Mouse (Mus musculus): ENCODE results near the gene Pknox2. TPM values are rescaled to one million over a fixed set of nuclear protein-coding genes. Genes with fewer than 3 reads are reported as not detected.

Pknox2 gene
- total and polyA plus RNA-seq, 2 experiments from 2014 or later = 26.1 to 27.9 TPM

DNA sequence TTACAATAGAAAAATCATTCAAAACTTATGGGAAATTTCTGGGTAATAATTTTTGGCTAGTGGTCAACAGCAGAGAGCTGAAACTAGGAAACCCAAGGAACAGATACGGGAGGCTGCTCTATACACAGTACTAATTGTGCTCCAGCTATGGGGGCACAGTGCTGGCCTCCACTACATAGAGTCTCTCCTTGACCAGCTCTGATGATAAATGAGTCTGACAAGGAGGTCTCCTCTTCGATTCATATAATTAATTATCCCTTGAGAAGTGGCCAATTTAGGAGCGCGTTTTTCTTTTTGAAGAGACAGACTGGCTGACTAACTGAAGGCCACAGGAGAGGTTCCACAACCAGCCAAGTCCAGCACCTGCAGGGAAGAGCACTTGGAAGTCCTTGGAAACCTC lies 71.3 kb downstream of the Pknox2 start:
- no peaks in the 10 kb centered on the region for H3K27me3 ChIP-seq (ENCODE audit: insufficient read depth, low read length)
- H3K4me2 ChIP-seq (ENCODE audit: low read depth) = no peak overlapping the region
- DNase-seq (no peak), ATAC-seq (no peak)
- no peaks in the 10 kb centered on the region for H3K36me3 ChIP-seq (ENCODE audit: insufficient read depth)
- no peak overlapping the region for H3K27ac ChIP-seq (ENCODE audit: low read depth, low read length)
- TF ChIP-seq CTCF (IDR thresholded peaks at IDR 0.05; ENCODE audit: low read depth) = no peak
- peaks cover 18% of the 10 kb centered on the region for H3K4me1 ChIP-seq (ENCODE audit: insufficient read depth)
- no peak overlapping the region for H3K9ac ChIP-seq
- 36% methylated on average over 4 of the region's 4 CpGs for WGBS
- H3K4me3 ChIP-seq (ENCODE audit: low read depth, low read length) = no peak overlapping the region
- H3K9me3 ChIP-seq (ENCODE audit: low read length) = no peaks in the 10 kb centered on the region

DNA sequence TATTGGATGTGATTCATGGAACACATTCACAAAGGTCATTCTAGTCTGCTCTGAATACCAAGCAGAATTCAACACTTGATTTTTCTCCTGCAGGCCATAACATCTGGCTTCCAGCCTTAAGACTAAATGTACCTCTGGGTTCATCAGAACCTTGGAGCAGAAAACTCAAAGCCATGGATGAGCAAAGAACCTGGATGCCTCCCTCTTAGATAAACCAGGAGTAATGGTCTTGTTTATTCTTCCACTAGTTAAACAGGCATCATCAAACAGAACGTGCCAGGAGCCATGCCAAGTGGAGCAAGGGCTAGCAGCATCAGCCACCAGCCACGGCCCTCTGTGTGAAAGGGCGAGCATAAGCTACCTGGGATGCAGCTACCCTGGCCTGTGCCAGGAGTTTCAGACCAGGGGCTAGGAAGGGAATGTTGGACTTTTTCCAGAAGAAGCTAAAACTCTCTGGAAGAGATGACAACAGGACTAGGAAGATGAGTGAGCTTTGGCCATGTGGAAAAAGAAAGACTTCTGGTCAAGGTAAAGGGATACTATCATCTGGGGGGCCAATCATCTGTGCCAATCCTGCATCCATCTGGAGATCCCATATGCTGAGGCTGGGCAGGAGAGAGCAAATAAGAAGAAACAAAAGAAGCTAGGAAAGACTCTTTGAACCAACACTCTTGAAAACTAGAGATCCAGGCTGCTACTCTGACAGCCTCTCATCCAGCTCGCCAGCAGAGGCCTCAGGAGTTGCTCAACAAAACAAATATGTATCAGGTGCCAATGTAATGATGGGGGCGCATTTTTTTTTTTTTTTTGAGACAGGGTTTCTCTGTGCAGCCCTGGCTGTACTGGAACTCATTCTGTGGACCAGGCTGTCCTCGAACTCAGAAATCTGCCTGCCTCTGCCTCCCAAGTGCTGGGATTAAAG lies 77.6 kb downstream of the Pknox2 start:
- H3K4me3 ChIP-seq (ENCODE audit: low read depth, low read length) = no peak overlapping the region
- DNase-seq (no peak), ATAC-seq (no peak)
- TF ChIP-seq CTCF (IDR thresholded peaks at IDR 0.05; ENCODE audit: low read depth) = no peak
- WGBS = 83% methylated on average over 6 of the region's 6 CpGs
- no peaks in the 10 kb centered on the region for H3K9me3 ChIP-seq (ENCODE audit: low read length)
- no peak overlapping the region for H3K27ac ChIP-seq (ENCODE audit: low read depth, low read length)
- H3K4me2 ChIP-seq (ENCODE audit: low read depth) = no peak overlapping the region
- no peak overlapping the region for H3K9ac ChIP-seq
- no peaks in the 10 kb centered on the region; the same call in 1 of the 2 replicates for H3K36me3 ChIP-seq (ENCODE audit: insufficient read depth)
- H3K4me1 ChIP-seq (ENCODE audit: insufficient read depth) = peaks cover 6% of the 10 kb centered on the region
- no peaks in the 10 kb centered on the region for H3K27me3 ChIP-seq (ENCODE audit: insufficient read depth, low read length)

DNA sequence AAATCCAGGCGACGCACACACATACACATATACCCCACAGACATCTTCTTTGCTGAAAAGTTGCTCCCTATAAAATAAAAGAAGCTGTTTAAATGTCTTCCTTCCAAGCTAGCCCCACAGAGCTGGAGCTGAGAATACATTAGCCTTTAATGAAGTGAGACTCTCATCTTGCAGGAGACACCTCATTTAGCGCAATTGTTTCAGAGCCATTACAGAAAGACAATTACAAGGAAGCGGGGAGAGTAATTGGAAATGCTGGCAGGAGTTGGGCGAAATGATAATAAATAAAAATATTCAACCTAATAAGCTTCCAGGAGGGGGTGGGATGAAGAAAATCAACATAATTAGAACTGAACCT lies 79.8 kb downstream of the Pknox2 start:
- WGBS = 33% methylated on average over 5 of the region's 5 CpGs
- H3K27me3 ChIP-seq (ENCODE audit: insufficient read depth, low read length) = no peaks in the 10 kb centered on the region
- no peak for TF ChIP-seq CTCF (IDR thresholded peaks at IDR 0.05; ENCODE audit: low read depth)
- no peaks in the 10 kb centered on the region; the same call in 1 of the 2 replicates for H3K36me3 ChIP-seq (ENCODE audit: insufficient read depth)
- no peaks in the 10 kb centered on the region for H3K9me3 ChIP-seq (ENCODE audit: low read length)
- H3K4me2 ChIP-seq (ENCODE audit: low read depth) = no peak overlapping the region
- H3K4me1 ChIP-seq (ENCODE audit: insufficient read depth) = peaks cover 6% of the 10 kb centered on the region
- no peak for DNase-seq
- no peak overlapping the region for H3K9ac ChIP-seq
- no peak overlapping the region for H3K4me3 ChIP-seq (ENCODE audit: low read depth, low read length)
- H3K27ac ChIP-seq (ENCODE audit: low read depth, low read length) = no peak overlapping the region
- no peak for ATAC-seq

DNA sequence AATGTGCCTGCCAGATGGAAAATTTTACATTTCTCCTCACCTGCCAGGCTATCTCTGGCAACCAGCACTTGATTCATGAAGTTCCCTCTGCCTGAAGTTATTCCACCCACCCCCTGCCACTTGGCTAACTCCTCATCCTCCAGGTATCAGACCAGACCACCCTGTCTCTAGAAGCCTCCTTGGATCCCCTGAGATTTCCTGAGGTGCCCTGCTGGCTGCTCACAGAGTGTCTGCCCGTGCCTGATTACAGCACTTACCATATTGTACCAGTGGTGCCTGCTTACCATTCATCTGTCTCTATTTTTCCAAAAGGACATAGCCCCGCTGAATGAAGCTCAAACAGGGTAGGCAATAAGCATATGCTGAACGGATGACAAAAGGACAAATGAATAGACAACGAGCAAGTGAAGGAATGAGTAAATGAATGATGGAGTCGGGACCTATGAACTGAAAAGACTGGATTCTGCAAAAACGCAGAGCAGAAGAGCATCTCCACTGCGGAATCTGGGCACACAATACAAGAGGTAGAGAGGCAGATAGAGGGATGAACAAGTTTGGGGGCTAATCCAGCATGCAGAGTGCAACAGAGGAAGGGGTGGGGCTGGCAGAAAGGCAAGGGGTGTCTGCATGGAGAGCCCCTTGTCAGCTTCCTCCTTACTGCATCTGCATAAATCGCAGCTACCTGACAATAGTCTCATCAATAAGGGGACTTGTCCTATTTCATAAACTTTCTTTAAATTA lies 80.3 kb downstream of the Pknox2 start:
- no peak overlapping the region for H3K4me3 ChIP-seq (ENCODE audit: low read depth, low read length)
- no peaks in the 10 kb centered on the region for H3K9me3 ChIP-seq (ENCODE audit: low read length)
- no peak overlapping the region for H3K4me2 ChIP-seq (ENCODE audit: low read depth)
- H3K36me3 ChIP-seq (ENCODE audit: insufficient read depth) = no peaks in the 10 kb centered on the region; the same call in 1 of the 2 replicates
- no peak for DNase-seq
- 33% methylated on average over 8 of the region's 8 CpGs for WGBS
- peaks cover 6% of the 10 kb centered on the region for H3K4me1 ChIP-seq (ENCODE audit: insufficient read depth)
- no peak overlapping the region for H3K9ac ChIP-seq
- ATAC-seq = peak; percentile 36
- no peaks in the 10 kb centered on the region for H3K27me3 ChIP-seq (ENCODE audit: insufficient read depth, low read length)
- H3K27ac ChIP-seq (ENCODE audit: low read depth, low read length) = 0 out of 2 replicates have a peak overlapping the region, but pooled peaks have one; percentile 15
- TF ChIP-seq CTCF (IDR thresholded peaks at IDR 0.05; ENCODE audit: low read depth) = no peak

DNA sequence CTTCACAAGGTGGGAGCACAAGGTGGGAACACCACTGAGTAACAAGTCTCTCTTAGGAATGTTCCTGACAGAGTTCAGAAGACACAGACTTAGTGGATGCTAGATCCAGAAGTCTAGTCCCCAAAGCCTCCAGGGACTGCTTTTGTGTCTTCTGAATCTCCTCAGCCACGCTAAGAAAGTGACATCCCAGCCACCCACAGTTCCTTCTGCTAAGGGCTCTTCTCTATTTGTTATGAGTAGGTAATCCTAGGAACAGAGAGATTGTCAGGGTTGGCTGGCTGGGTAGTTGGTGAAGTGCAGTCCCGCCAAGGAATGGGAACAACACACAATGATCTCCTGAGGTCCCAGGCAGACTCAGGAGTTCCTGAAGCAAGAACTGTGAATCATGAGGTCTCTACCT lies 85.6 kb downstream of the Pknox2 start:
- WGBS = 70% methylated on average over 2 of the region's 2 CpGs
- ATAC-seq (no peak), DNase-seq (no peak)
- Histone ChIP-seq H3K4me1 (ENCODE audit: insufficient read depth) (0 out of 2 replicates have a peak, but pooled peaks cover under 1% of the 10 kb centered on the region), H3K36me3 (ENCODE audit: insufficient read depth) (no peaks in the 10 kb centered on the region), H3K4me2 (ENCODE audit: low read depth) (no peak overlapping the region), H3K4me3 (ENCODE audit: low read depth, low read length) (no peak overlapping the region), H3K27me3 (ENCODE audit: insufficient read depth, low read length) (no peaks in the 10 kb centered on the region), H3K9me3 (ENCODE audit: low read length) (no peaks in the 10 kb centered on the region), H3K27ac (ENCODE audit: low read depth, low read length) (no peak overlapping the region), H3K9ac (no peak overlapping the region)
- TF ChIP-seq CTCF (IDR thresholded peaks at IDR 0.05; ENCODE audit: low read depth) = no peak

DNA sequence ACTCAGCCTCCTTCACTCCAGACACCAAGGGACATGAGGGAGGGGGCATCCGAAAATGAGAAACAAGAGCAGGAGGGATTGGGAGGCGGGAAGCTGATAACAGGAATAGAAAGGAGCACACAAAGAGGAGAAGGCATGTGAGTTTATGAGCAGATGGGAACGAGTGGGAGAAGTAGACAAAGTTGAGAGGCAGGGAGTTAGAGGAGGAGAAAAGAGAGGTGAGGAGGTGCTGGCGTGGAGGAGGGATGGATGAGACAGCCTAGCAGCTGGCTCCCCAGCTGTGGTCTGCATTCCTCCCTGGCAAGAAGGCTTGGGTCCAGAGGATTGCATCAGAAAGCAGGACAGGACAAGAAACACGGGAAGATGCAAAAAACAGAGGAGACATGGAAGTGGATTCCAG lies 92.5 kb downstream of the Pknox2 start:
- WGBS = 37% methylated on average over 5 of the region's 5 CpGs
- no peak for TF ChIP-seq CTCF (IDR thresholded peaks at IDR 0.05; ENCODE audit: low read depth)
- no peak for DNase-seq
- Histone ChIP-seq H3K4me2 (ENCODE audit: low read depth) (no peak overlapping the region), H3K9ac (no peak overlapping the region), H3K9me3 (ENCODE audit: low read length) (no peaks in the 10 kb centered on the region), H3K27ac (ENCODE audit: low read depth, low read length) (no peak overlapping the region), H3K27me3 (ENCODE audit: insufficient read depth, low read length) (no peaks in the 10 kb centered on the region), H3K36me3 (ENCODE audit: insufficient read depth) (no peaks in the 10 kb centered on the region), H3K4me1 (ENCODE audit: insufficient read depth) (peaks cover 11% of the 10 kb centered on the region), H3K4me3 (ENCODE audit: low read depth, low read length) (no peak overlapping the region)
- peak; percentile 2; the same call in 1 of the 2 replicates for ATAC-seq
